Mouse (Mus musculus) forebrain, embryonic 13.5 days (tissue): ENCODE results near the gene Snx6. TPM values are rescaled to one million over a fixed set of nuclear protein-coding genes. Genes with fewer than 3 reads are reported as not detected.
A peak's percentile ranks its signal among the peaks of the same experiment; 100 is the strongest.

Experiments used
- ATAC-seq: fragments of 200-750 bp; cut with Nextera tagmentation; 2 replicates; pipeline ENCODE4 v1.8.0; 2017
- H3K27ac ChIP-seq: fragments of 300-500 bp; sonication (generic); 2 replicates; pipeline ENCODE4 v1.5.1; 2015; ENCODE audit warnings: inconsistent platforms, mild to moderate bottlenecking, moderate library complexity
- H3K27me3 ChIP-seq: fragments of 300-500 bp; sonication (generic); 2 replicates; pipeline ENCODE4 v1.6.1; 2015; ENCODE audit warnings: mild to moderate bottlenecking, inconsistent platforms
- H3K36me3 ChIP-seq: fragments of 300-500 bp; sonication (generic); 2 replicates; pipeline ENCODE4 v1.6.1; 2015; ENCODE audit warnings: mild to moderate bottlenecking, inconsistent platforms; ENCODE audit not compliant: poor library complexity, severe bottlenecking
- H3K4me1 ChIP-seq: fragments of 300-500 bp; sonication (generic); 2 replicates; pipeline ENCODE4 v1.6.1; 2015; ENCODE audit warnings: inconsistent platforms
- H3K4me2 ChIP-seq: fragments of 300-500 bp; sonication (generic); 2 replicates; pipeline ENCODE4 v1.6.1; 2015; ENCODE audit warnings: inconsistent platforms, mild to moderate bottlenecking, moderate library complexity
- H3K4me3 ChIP-seq: fragments of 300-500 bp; sonication (generic); 2 replicates; pipeline ENCODE4 v1.5.1; 2015; ENCODE audit warnings: mild to moderate bottlenecking, inconsistent platforms
- H3K9ac ChIP-seq: fragments of 300-500 bp; sonication (generic); 2 replicates; pipeline ENCODE4 v1.6.1; 2015; ENCODE audit warnings: mild to moderate bottlenecking, inconsistent platforms
- H3K9me3 ChIP-seq: fragments of 300-500 bp; sonication (generic); replicated peaks from 2 replicates; pipeline ENCODE4 v1.6.1; 2016; ENCODE audit warnings: inconsistent platforms
- WGBS: fragments of 180-500 bp; shearing (Covaris S2); methylation state at CpG from one replicate; pipeline ENCODE4 v1.1.7; 2015; 5-methylcytosine and 5-hydroxymethylcytosine counted together
- polyA plus RNA-seq: library from polyadenylated mRNA; unstranded; fragments of >200 nt; fragmentation: Nextera tagmentation; extraction: Ambion mirVana; gene quantifications from 2 replicates; pipeline ENCODE4 v1.2.1, GENCODE M21; 2015

Gene Snx6
- polyA plus RNA-seq, 1 experiment from 2014 or later, result 195 TPM

DNA sequence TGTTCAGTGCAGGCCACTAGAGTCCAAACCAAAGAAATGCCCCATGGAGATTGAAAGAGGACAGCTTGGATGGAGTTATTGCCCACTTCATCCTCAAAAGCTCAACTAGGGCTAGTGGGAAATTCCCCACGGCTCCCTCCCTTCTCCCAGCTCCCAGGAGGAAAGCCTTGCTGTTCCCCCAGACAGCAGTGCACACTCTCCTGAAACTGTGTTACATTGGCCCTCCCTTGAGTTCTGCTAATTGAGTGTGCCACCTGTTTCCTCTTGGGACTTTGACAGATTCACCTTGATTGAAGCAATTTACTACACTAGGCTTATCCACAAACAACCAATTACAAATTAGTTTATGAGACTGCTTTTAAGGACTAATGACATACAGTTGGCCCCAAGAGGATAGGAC lies 32.5 kb upstream of the Snx6 start:
- 95% methylated on average over 1 of the region's 1 CpGs for WGBS
- H3K9ac ChIP-seq, result no peak overlapping the region
- H3K4me1 ChIP-seq, result no peaks in the 10 kb centered on the region
- no peak for ATAC-seq
- H3K27ac ChIP-seq, result no peak overlapping the region
- H3K4me3 ChIP-seq, result no peak overlapping the region
- H3K9me3 ChIP-seq, result no peaks in the 10 kb centered on the region
- H3K36me3 ChIP-seq, result no peaks in the 10 kb centered on the region
- no peaks in the 10 kb centered on the region for H3K27me3 ChIP-seq
- H3K4me2 ChIP-seq, result no peak overlapping the region

DNA sequence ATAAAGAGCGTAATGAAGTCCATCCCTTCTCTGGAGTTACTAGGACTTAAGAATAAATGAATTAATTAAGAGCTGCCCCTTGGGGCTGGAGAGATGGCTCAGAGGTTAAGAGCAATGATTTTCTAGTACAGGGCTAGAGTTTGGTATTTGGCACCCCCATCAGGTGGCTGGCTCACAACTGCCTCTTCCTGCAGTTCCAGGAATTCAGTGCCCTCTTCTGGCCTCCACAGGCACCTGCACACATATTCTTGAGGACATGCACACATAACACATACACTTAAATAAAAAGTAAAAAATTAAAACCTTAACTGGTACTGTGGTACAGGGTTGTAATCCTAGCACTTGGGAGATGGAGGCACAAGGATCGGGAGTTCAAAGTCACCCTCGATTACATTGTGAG lies 29.7 kb upstream of the Snx6 start:
- Histone ChIP-seq H3K36me3 (no peaks in the 10 kb centered on the region), H3K9me3 (no peaks in the 10 kb centered on the region), H3K9ac (no peak overlapping the region), H3K4me1 (no peaks in the 10 kb centered on the region), H3K4me3 (no peak overlapping the region), H3K27me3 (no peaks in the 10 kb centered on the region), H3K4me2 (no peak overlapping the region), H3K27ac (no peak overlapping the region)
- no peak for ATAC-seq
- WGBS, result 94% methylated on average over 3 of the region's 3 CpGs

DNA sequence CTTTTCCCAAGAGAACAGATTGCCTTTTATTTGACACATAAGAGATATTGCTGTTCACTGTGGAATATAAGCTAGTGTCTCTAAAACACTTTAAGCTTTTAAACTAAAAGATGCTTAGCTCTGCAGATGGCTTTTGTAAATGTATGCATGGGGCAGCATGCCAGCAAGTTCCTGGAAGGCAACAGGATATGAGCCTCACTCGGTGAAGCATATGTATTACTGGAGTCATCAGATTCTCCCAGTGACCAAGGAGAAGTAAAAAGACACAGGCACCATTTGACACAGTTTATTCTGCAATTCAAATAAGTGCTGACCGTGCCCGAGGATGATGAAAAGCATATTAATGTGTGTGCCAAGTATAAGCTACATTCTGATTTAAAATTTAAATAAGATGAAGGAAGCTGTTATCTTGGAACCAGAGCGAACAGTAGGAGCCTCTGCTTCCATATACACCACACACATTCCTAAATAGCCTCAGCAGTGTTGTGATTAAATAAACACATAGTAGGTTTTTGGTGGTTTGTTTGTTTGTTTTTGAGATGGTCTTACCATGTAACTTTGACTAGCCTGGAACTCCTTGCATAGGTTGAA lies 27.4 kb upstream of the Snx6 start:
- no peaks in the 10 kb centered on the region for H3K4me1 ChIP-seq
- H3K9ac ChIP-seq, result no peak overlapping the region
- ATAC-seq, result peak; percentile 77; the same call in 1 of the 2 replicates
- H3K4me2 ChIP-seq, result no peak overlapping the region
- 54% methylated on average over 4 of the region's 4 CpGs for WGBS
- no peak overlapping the region for H3K4me3 ChIP-seq
- H3K27me3 ChIP-seq, result no peaks in the 10 kb centered on the region
- H3K9me3 ChIP-seq, result no peaks in the 10 kb centered on the region
- no peak overlapping the region for H3K27ac ChIP-seq
- H3K36me3 ChIP-seq, result no peaks in the 10 kb centered on the region

DNA sequence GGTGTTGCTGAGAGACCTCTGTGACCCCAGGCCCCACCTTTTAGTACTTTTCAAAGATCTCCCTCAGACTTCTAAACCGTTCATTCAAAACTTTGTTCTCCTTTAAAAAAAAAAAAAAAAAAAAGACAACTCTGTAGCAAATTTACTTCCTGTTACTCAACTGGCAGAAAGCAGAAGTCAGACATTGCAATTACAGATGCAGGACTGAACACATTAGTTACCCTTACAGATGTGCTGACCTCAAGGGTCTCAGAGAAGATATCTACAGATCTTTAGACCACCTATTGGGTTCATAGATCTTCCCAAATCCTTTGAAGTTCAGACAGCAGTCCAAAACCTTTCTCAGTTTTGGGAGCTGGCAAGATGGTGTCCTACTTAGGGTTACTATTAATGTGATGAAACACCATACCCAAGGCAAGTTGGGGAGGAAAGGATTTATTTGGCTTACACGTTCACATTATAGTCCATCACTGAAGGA lies 25.2 kb upstream of the Snx6 start:
- WGBS, result 37% methylated on average over 2 of the region's 2 CpGs
- ATAC-seq, result no peak
- no peaks in the 10 kb centered on the region for H3K36me3 ChIP-seq
- H3K27ac ChIP-seq, result no peak overlapping the region
- no peak overlapping the region for H3K4me2 ChIP-seq
- H3K4me3 ChIP-seq, result no peak overlapping the region
- no peak overlapping the region for H3K9ac ChIP-seq
- no peaks in the 10 kb centered on the region for H3K27me3 ChIP-seq
- no peaks in the 10 kb centered on the region for H3K4me1 ChIP-seq
- H3K9me3 ChIP-seq, result no peaks in the 10 kb centered on the region

DNA sequence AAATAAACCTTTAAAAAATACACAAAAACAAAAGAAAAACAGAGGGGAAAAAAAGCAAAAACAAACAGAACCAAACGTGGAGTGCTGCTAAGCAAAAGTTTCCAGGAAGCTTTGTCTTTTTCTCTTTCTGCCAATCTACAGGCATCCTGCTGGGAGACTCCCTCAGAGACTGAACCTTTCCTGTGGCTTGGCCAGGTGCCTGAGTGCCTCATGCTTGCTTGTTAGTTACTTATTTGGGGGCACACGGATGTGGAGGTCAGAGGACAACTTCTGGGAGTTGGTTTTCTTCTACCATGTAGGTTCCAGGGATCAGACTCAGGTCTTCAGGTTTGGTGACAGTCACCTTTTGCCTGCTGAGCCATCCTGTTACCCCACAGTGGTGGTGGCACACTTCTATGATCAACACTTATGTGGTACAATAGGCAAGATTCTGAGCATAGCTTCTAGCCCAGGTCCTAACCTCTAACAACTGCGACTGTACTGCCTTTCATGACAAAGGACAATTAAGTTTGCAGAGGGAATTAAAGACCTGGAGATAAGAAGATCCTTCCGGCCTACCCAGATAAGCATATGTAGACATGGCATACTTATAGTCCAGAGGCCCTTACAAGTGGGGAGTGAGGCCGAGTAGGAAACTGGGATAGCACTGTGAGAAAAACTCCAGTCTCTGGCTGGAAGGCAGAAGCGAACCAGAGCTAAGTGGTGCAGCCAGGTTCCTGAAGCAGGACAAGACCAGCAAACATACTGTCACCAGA lies 23.9 kb upstream of the Snx6 start:
- Histone ChIP-seq H3K4me3 (no peak overlapping the region), H3K4me2 (no peak overlapping the region), H3K4me1 (no peaks in the 10 kb centered on the region), H3K27me3 (no peaks in the 10 kb centered on the region), H3K27ac (no peak overlapping the region), H3K36me3 (no peaks in the 10 kb centered on the region), H3K9ac (no peak overlapping the region), H3K9me3 (no peaks in the 10 kb centered on the region)
- WGBS, result 70% methylated on average over 6 of the region's 6 CpGs
- no peak for ATAC-seq

DNA sequence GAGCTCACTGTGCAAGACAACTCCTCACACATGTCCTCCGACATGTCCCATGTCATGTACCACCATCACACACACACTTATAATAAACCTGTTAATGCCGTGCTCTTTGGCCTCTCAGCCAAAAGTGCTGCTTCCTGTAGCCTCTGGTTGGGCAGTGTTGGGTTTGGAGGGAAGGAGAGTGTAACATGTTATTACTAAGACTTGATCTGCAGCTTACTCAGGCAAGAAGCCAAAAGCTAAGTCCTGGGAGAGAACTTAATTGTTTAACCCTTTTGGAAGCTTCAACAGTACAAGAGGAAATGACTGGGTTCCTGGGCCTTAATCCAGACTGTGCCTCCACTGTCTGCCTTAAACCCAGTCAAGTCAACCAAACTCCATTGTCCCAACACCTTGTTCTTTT lies 14.6 kb upstream of the Snx6 start:
- 91% methylated on average over 2 of the region's 2 CpGs for WGBS
- H3K9ac ChIP-seq, result no peak overlapping the region
- no peaks in the 10 kb centered on the region for H3K36me3 ChIP-seq
- H3K4me3 ChIP-seq, result no peak overlapping the region
- no peaks in the 10 kb centered on the region for H3K27me3 ChIP-seq
- H3K27ac ChIP-seq, result no peak overlapping the region
- no peaks in the 10 kb centered on the region for H3K9me3 ChIP-seq
- H3K4me2 ChIP-seq, result no peak overlapping the region
- ATAC-seq, result no peak
- no peaks in the 10 kb centered on the region for H3K4me1 ChIP-seq

DNA sequence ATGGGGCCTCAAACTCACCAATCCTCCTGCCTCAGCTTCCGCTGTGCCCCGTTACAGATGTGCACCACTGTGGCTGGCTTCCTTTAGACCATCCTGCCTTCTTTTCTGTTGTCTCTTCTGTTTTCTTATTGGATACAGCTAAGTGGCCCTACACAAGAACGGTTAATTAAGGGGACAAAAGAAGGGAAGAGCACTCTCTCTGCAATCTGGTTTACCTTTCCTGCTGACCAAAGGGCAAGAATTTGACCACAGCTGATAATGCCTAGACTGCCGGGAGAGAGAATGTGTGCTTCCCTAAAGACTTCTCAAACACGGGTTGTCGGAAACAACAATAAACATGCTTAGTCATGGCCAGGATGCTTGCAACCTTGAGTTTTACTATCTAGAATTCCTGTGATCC lies 12.0 kb upstream of the Snx6 start:
- H3K36me3 ChIP-seq, result no peaks in the 10 kb centered on the region
- ATAC-seq, result no peak
- WGBS, result 62% methylated on average over 6 of the region's 6 CpGs

DNA sequence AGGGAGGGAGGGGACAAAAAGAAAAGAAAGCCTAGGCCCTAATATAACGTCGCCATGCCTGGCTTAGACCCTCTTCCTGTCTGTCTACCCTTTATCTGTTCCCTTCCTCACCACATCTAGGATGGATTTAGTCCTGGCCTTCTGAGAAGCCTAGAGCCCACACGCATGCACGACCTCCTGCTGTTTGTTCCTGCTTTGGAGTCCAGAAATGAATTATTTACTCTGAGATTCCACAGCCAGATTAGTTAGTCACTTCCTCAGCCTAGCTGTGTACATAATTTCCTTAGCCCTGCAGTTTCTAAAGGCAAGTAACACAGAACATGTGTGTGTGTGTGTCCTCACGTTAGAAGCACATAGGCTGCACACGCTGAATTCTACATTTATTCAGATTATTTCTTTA lies 10.6 kb upstream of the Snx6 start:
- ATAC-seq, result no peak
- Histone ChIP-seq H3K9ac (no peak overlapping the region), H3K4me1 (no peaks in the 10 kb centered on the region), H3K27ac (no peak overlapping the region), H3K36me3 (no peaks in the 10 kb centered on the region), H3K9me3 (no peaks in the 10 kb centered on the region), H3K4me2 (no peak overlapping the region), H3K27me3 (no peaks in the 10 kb centered on the region), H3K4me3 (no peak overlapping the region)
- WGBS, result 76% methylated on average over 6 of the region's 6 CpGs

More for the DNA sequence above, 12.0 kb upstream of the Snx6 start:
- H3K4me3 ChIP-seq, result no peak overlapping the region
- H3K4me2 ChIP-seq, result no peak overlapping the region
- H3K9ac ChIP-seq, result no peak overlapping the region
- H3K27me3 ChIP-seq, result no peaks in the 10 kb centered on the region
- no peaks in the 10 kb centered on the region for H3K9me3 ChIP-seq
- no peaks in the 10 kb centered on the region for H3K4me1 ChIP-seq
- no peak overlapping the region for H3K27ac ChIP-seq

DNA sequence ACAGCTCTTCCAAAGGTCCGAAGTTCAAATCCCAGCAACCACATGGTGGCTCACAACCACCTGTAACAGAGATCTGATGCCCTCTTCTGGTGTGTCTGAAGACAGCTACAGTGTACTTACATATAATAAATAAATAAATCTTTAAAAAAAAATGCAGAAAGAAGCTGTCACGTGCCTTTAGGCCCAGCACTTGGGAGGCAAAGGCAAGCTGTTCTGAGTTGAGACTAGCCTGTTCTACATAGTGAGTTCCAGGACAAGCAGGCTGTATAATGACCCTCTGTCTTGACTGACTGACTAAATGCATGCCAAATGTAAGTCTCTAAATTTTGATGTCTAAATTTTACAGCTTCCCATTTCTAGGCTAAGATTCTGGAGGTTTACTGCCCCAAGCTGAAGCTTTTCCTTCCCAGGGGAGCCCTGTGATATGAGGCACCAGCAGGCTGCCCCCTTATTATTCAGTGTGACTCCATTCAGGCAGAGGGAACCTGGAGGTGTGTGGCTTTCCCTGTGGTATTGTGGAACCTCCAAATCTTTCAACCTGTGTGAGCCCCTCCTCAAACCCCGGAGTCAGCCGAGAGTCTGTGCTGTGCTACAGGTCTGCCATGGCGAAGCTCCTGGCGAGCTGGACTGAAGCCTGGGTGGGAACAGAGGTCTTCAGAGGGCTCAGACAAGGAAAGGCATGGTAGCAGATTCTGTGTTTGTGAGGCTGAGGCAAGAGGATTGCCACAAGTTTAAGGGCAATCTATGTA lies 9.9 kb upstream of the Snx6 start:
- H3K27ac ChIP-seq, result no peak overlapping the region
- H3K4me2 ChIP-seq, result no peak overlapping the region
- H3K4me1 ChIP-seq, result no peaks in the 10 kb centered on the region
- no peaks in the 10 kb centered on the region for H3K9me3 ChIP-seq
- H3K36me3 ChIP-seq, result no peaks in the 10 kb centered on the region
- H3K9ac ChIP-seq, result no peak overlapping the region
- WGBS, result 78% methylated on average over 6 of the region's 6 CpGs
- no peaks in the 10 kb centered on the region for H3K27me3 ChIP-seq
- ATAC-seq, result no peak
- H3K4me3 ChIP-seq, result no peak overlapping the region

DNA sequence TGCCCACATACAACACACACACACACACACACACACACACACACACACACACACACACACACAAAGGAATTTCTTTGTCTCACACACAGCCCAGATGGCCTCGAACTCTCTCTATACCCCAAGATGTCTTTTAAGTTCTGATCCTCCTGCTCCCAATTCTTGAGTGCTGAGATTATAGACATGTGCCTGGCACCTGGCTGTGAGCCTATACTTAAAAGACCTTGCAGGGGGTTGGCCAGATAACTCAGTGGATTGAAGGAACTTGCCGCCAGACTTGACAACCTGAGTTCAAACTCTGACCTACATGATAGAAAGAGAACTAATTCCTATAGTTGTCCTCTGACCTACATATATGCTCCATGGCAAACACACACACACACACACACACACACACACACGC lies 8.0 kb upstream of the Snx6 start:
- WGBS, result 86% methylated on average over 3 of the region's 3 CpGs
- Histone ChIP-seq H3K9ac (no peak overlapping the region), H3K4me1 (no peaks in the 10 kb centered on the region), H3K36me3 (no peaks in the 10 kb centered on the region), H3K9me3 (no peaks in the 10 kb centered on the region), H3K4me3 (no peak overlapping the region), H3K27ac (no peak overlapping the region), H3K4me2 (no peak overlapping the region), H3K27me3 (no peaks in the 10 kb centered on the region)
- ATAC-seq, result no peak

DNA sequence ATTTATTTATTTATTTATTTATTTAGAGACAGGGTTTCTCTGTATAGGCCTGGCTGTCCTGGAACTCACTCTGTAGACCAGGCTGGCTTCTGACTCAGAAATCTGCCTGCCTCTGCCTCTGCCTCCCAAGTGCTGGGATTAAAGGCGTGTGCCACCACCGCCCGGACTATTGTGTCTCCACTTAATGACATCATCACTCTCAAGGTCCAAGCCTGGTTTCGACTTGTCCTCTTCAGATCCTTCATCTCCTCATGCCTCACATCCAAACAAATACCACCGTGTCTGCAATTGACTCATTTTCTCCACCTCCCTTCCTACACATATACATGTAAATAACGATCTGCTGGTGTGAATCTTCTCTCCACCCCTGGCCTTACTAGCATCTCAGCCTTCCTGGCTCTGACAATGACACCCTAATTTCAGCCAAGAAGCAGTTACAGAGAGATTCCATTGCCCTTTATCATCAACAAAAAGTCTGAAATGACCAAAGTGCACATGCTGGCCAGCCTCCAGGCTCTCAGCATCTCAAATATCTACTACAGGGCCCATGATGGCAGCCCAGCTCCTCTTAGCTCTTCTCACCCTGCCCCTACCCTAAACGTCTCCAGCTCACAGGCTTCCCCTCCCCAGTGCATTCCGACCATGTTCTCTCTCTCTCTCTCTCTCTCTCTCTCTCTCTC lies 1.2 kb upstream of the Snx6 start:
- Histone ChIP-seq H3K27me3 (no peaks in the 10 kb centered on the region), H3K36me3 (0 out of 2 replicates have a peak, but pooled peaks cover 5% of the 10 kb centered on the region), H3K4me3 (no peak overlapping the region), H3K27ac (no peak overlapping the region), H3K9me3 (no peaks in the 10 kb centered on the region), H3K4me1 (peaks cover 16% of the 10 kb centered on the region), H3K4me2 (no peak overlapping the region), H3K9ac (no peak overlapping the region)
- 85% methylated on average over 8 of the region's 8 CpGs for WGBS
- no peak for ATAC-seq

DNA sequence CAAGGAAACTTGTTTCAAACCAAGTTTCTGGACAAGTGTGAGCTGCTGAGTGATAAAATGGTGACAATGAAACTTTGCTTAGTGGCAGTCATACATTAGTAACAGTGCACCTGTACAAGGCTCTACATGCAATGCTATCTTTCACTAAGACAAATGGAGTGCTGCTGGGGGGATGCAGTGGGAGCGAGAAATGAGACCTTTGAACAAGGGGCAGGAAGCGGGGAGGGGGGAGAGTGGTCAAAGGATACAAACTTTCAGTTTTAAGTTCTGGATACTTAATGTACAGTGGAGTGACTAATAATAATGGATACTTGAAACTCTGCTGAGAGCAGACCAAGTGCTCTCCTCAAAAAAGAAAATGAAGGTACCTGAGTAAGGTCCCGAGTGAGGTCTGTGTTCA lies 1.1 kb downstream of the Snx6 start:
- H3K4me1 ChIP-seq, result peaks cover 31% of the 10 kb centered on the region
- H3K27me3 ChIP-seq, result no peaks in the 10 kb centered on the region
- H3K36me3 ChIP-seq, result peaks cover 8% of the 10 kb centered on the region; the same call in 1 of the 2 replicates
- ATAC-seq, result no peak
- no peaks in the 10 kb centered on the region for H3K9me3 ChIP-seq
- WGBS, result 29% methylated on average over 3 of the region's 3 CpGs
- peak overlapping the region; percentile 98 for H3K4me3 ChIP-seq
- H3K9ac ChIP-seq, result peak overlapping the region; percentile 99
- H3K4me2 ChIP-seq, result peak overlapping the region; percentile 67
- no peak overlapping the region for H3K27ac ChIP-seq
